Comparison of ENCODE assay signal across 28 mouse cellular contexts in the genomic region with DNA sequence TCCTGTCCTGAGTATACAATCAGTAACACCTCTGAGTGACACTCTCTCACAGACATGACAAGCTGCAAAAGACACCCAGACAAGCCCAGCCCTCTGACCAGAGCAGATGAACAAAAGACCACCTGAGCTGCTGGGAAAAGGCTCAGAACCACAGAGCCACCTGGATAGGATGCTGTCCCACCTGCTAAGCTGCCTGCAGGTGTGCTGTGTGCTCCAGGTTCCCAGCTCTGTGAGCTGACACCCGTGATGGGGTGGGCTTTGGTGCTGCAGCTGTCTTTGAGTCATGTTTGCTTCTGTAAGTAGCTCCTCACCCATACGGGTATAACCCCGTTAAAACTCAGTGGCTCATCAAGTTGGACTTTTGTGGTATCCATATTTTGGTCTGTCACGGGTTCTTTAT.
A peak's percentile ranks its signal among the peaks of the same experiment; 100 is the strongest.
DNase-seq lines count a peak whose midpoint lies in the region; ATAC-seq lines count a peak whose summit lies in the region.
"Had no signal": no experiment of that assay in that cellular context is flagged by ENCODE, and none has a peak within 500 bp of the region (broad histone marks: within the 10 kb centered on the region; RNA-seq: fewer than 3 reads in every experiment).

No protein-coding gene starts in this region.

- H3K9me3 ChIP-seq in embryonic facial prominence, embryonic 14.5 days (ENCODE audit: control insufficient read depth, low read length) = no peaks in the 10 kb centered on the region
- no peaks in the 10 kb centered on the region for H3K9me3 ChIP-seq in embryonic facial prominence, embryonic 10.5 days
- H3K9me3 ChIP-seq: embryonic facial prominence, embryonic 15.5 days; heart, embryonic 12.5 days; heart, embryonic 15.5 days had no signal

- no peaks in the 10 kb centered on the region for H3K36me3 ChIP-seq in embryonic facial prominence, embryonic 14.5 days (ENCODE audit: control insufficient read depth, insufficient read depth, low read length)
- H3K36me3 ChIP-seq in embryonic facial prominence, embryonic 10.5 days (replicated peaks) = no peaks in the 10 kb centered on the region
- H3K36me3 ChIP-seq: embryonic facial prominence, embryonic 15.5 days; G1E; heart, embryonic 12.5 days; heart, embryonic 15.5 days had no signal

- 0 out of 2 replicates have a peak, but pooled peaks have one; percentile 37 for ATAC-seq in embryonic facial prominence, embryonic 14.5 days (ENCODE audit: low read depth)
- ATAC-seq in cerebellum, adult (ENCODE audit: insufficient number of reproducible peaks, low FRiP score, low TSS enrichment) = no peak
- ATAC-seq: inflammation-experienced regulatory T-cells, adult 6 months; Patski had no signal

- no peak overlapping the region for H3K4me3 ChIP-seq in embryonic facial prominence, embryonic 14.5 days (ENCODE audit: low read depth, low read length)
- no peak overlapping the region for H3K4me3 ChIP-seq in embryonic facial prominence, embryonic 10.5 days
- H3K4me3 ChIP-seq: embryonic facial prominence, embryonic 15.5 days; heart, embryonic 12.5 days; heart, embryonic 15.5 days had no signal

- WGBS in embryonic facial prominence, embryonic 14.5 days = 46% methylated on average over 4 of the region's 4 CpGs
- WGBS in embryonic facial prominence, embryonic 10.5 days = 57% methylated on average over 4 of the region's 4 CpGs

- no peak for DNase-seq in embryonic facial prominence, embryonic 14.5 days (ENCODE audit: low spot score)
- no peak for DNase-seq in embryonic facial prominence, embryonic 10.5 days (ENCODE audit: low spot score)
- DNase-seq in A20 (ENCODE audit: low read depth, low spot score) (peak; percentile 43), liver (no peak)
- DNase-seq in thymus, postnatal 0 days (ENCODE audit: low spot score) = peak; percentile 29
- peak; percentile 37 for DNase-seq in thymus, postnatal 25 days
- DNase-seq in urinary bladder, postnatal 10 days (ENCODE audit: low spot score) = no peak
- DNase-seq: adrenal gland, postnatal 10 days; adrenal gland, postnatal 36 days; B cell, adult 2 months; cerebellum, adult 11 months; cerebellum, adult 8-10 months; cerebellum, postnatal 10 days; cerebellum, postnatal 36 days; embryo, embryonic 11 days; gastrocnemius, postnatal 10 days; gastrocnemius, postnatal 36 days; heart, postnatal 10 days; heart, postnatal 4 days had no signal

- H3K27me3 ChIP-seq in embryonic facial prominence, embryonic 14.5 days (replicated peaks; ENCODE audit: control insufficient read depth, insufficient read depth, low read length) = no peaks in the 10 kb centered on the region
- no peaks in the 10 kb centered on the region; the same call in 1 of the 2 replicates for H3K27me3 ChIP-seq in embryonic facial prominence, embryonic 10.5 days (replicated peaks; ENCODE audit: low read depth, poor library complexity, severe bottlenecking)
- H3K27me3 ChIP-seq: embryonic facial prominence, embryonic 15.5 days had no signal

- no peak overlapping the region for H3K9ac ChIP-seq in embryonic facial prominence, embryonic 14.5 days (ENCODE audit: low read depth, low read length)
- H3K9ac ChIP-seq: embryonic facial prominence, embryonic 15.5 days; heart, embryonic 12.5 days; heart, embryonic 15.5 days; hindbrain, embryonic 14.5 days had no signal

- H3K27ac ChIP-seq in embryonic facial prominence, embryonic 14.5 days (replicated peaks; ENCODE audit: low read depth, low read length) = no peak overlapping the region
- H3K27ac ChIP-seq in embryonic facial prominence, embryonic 10.5 days (replicated peaks) = no peak overlapping the region
- H3K27ac ChIP-seq: embryonic facial prominence, embryonic 15.5 days; heart, embryonic 15.5 days; hindbrain, embryonic 14.5 days; hindbrain, postnatal 0 days had no signal

- H3K4me2 ChIP-seq in embryonic facial prominence, embryonic 14.5 days (ENCODE audit: low read depth, low read length) = no peak overlapping the region
- H3K4me2 ChIP-seq: embryonic facial prominence, embryonic 15.5 days; heart, embryonic 12.5 days; heart, embryonic 15.5 days; hindbrain, embryonic 14.5 days had no signal

- H3K4me1 ChIP-seq in embryonic facial prominence, embryonic 14.5 days (ENCODE audit: control insufficient read depth, insufficient read depth, low read length) = no peaks in the 10 kb centered on the region
- peaks cover 10% of the 10 kb centered on the region for H3K4me1 ChIP-seq in embryonic facial prominence, embryonic 10.5 days
- H3K4me1 ChIP-seq: embryonic facial prominence, embryonic 15.5 days had no signal

Comparison
In these comparisons a context has a peak if more than half of its experiments do, and no peak if none do; other contexts are left out.
1. DNase-seq: peak in A20 (single experiment), thymus, postnatal 0 days (single experiment) and thymus, postnatal 25 days (single experiment); none in embryonic facial prominence, embryonic 14.5 days (single experiment), embryonic facial prominence, embryonic 10.5 days (single experiment), liver (single experiment) and urinary bladder, postnatal 10 days (single experiment).